Comparison of ENCODE assay signal across 10 mouse cellular contexts in genomic region chr11:95791787-95792186, GRCm38 (mm10). TPM values are rescaled to one million over a fixed set of nuclear protein-coding genes. Genes with fewer than 3 reads are reported as not detected.
A peak's percentile ranks its signal among the peaks of the same experiment; 100 is the strongest.
DNase-seq lines count a peak whose midpoint lies in the region; TF ChIP-seq lines count a peak whose summit lies in the region.
"Had no signal": no experiment of that assay in that cellular context is flagged by ENCODE, and none has a peak within 500 bp of the region (broad histone marks: within the 10 kb centered on the region; RNA-seq: fewer than 3 reads in every experiment).

No protein-coding gene starts in this region.

- peak overlapping the region; percentile 63 for H3K27ac ChIP-seq in gastrocnemius, adult 2 months
- no peak overlapping the region for H3K27ac ChIP-seq in cerebellum, adult 2 months (ENCODE audit: insufficient read depth, low read length)
- H3K27ac ChIP-seq: limb, embryonic 15.5 days had no signal

- TF ChIP-seq CTCF in gastrocnemius, adult 2 months (IDR thresholded peaks at IDR 0.05), result no peak
- TF ChIP-seq CTCF in cerebellum, adult 2 months (IDR thresholded peaks at IDR 0.05; ENCODE audit: borderline replicate concordance, insufficient read depth, low read depth, low read length), result no peak

- DNase-seq in gastrocnemius, adult 2 months, result peak; percentile 52
- no peak for DNase-seq in gastrocnemius, adult 18-20 months (ENCODE audit: low spot score)
- peak; percentile 49 to 64 for DNase-seq in cerebellum, adult 2 months
- peak; percentile 76 to 83 for DNase-seq in layer of hippocampus, adult 18-20 months (ENCODE audit: low spot score in 2 of 2)
- DNase-seq in left cerebral cortex, postnatal 4 days, result peak; percentile 10
- no peak for DNase-seq in Muller cell, postnatal 12 days (ENCODE audit: inconsistent ontology term)
- no peak for DNase-seq in urinary bladder, adult 18-20 months (ENCODE audit: low spot score in 2 of 2)
- no peak for DNase-seq in yolk sac, embryonic 10.5 days (ENCODE audit: low spot score)

- intact Hi-C loops in gastrocnemius, adult 2 months (cut with DNase I), result no loop called here
- intact Hi-C loops in left cerebral cortex, postnatal 4 days (cut with DNase I), result no loop called here

- no peaks in the 10 kb centered on the region for H3K27me3 ChIP-seq in cerebellum, adult 2 months (ENCODE audit: control insufficient read depth, insufficient read depth, low read length)

- peaks cover 2% of the 10 kb centered on the region for H3K4me1 ChIP-seq in cerebellum, adult 2 months (ENCODE audit: control insufficient read depth, insufficient read depth, low read length)

- 22% methylated on average over 13 of the region's 13 CpGs for WGBS in cerebellum, adult 2 months

- H3K4me3 ChIP-seq in gastrocnemius, adult 2 months, result no peak overlapping the region
- no peak overlapping the region for H3K4me3 ChIP-seq in cerebellum, adult 2 months (replicated peaks; ENCODE audit: insufficient read depth, low read depth, low read length)
- H3K4me3 ChIP-seq: limb, embryonic 15.5 days; megakaryocyte, embryonic 14.5 days had no signal

- TF ChIP-seq POLR2A in cerebellum, adult 2 months (IDR thresholded peaks at IDR 0.05; ENCODE audit: borderline replicate concordance, insufficient read depth, low read length), result no peak

RNA-seq across cellular contexts. Expression of gene Phospho1, which starts 32.5 kb away (rescaled TPM):
- total RNA-seq in gastrocnemius, adult 2 months (2021), result 100 to 1,000 TPM; 274 to 394 TPM
- 100 to 1,000 TPM; 355 to 388 TPM for total RNA-seq in gastrocnemius, adult 18-20 months (2021)
- 110 and 122 TPM in 2 replicates for polyA plus RNA-seq in cerebellum, adult 2 months (2012; rRNA removed)
- total RNA-seq in layer of hippocampus, adult 18-20 months (2021), result 10 to 100 TPM; 48.7 to 52.6 TPM
- total RNA-seq in left cerebral cortex, postnatal 4 days (2021), result 1 to 10 TPM; 2.4 to 3.1 TPM

RNA-seq across cellular contexts. Expression of gene Gngt2, which starts 45.2 kb away (rescaled TPM):
- total RNA-seq in gastrocnemius, adult 2 months (2021), result 1 to 10 TPM; 2.6 to 7.6 TPM
- 1 to 10 TPM; 5.5 to 6.9 TPM for total RNA-seq in gastrocnemius, adult 18-20 months (2021)
- 3.5 and 5.4 TPM in 2 replicates for polyA plus RNA-seq in cerebellum, adult 2 months (2012; rRNA removed)
- total RNA-seq in layer of hippocampus, adult 18-20 months (2021), result 1 to 10 TPM; 2.0 to 5.1 TPM
- 1 to 10 TPM in 1 of 2 experiments, under 1 TPM in 1; 0.72 to 1.8 TPM for total RNA-seq in left cerebral cortex, postnatal 4 days (2021)

RNA-seq across cellular contexts. Expression of gene Abi3, which starts 50.5 kb away (rescaled TPM):
- total RNA-seq in gastrocnemius, adult 2 months (2021), result 1 to 10 TPM; 2.2 to 3.0 TPM
- 1 to 10 TPM; 3.0 to 4.2 TPM for total RNA-seq in gastrocnemius, adult 18-20 months (2021)
- polyA plus RNA-seq in cerebellum, adult 2 months (2012; rRNA removed), result 3.2 and 3.9 TPM in 2 replicates
- total RNA-seq in layer of hippocampus, adult 18-20 months (2021), result 1 to 10 TPM; 6.1 to 6.6 TPM
- 1 to 10 TPM; 1.5 to 1.9 TPM for total RNA-seq in left cerebral cortex, postnatal 4 days (2021)

Comparison
In these comparisons a context has a peak if more than half of its experiments do, and no peak if none do; other contexts are left out.
1. DNase-seq: peak in gastrocnemius, adult 2 months (single experiment), cerebellum, adult 2 months (2 of 2), layer of hippocampus, adult 18-20 months (2 of 2) and left cerebral cortex, postnatal 4 days (single experiment); none in gastrocnemius, adult 18-20 months (single experiment), Muller cell, postnatal 12 days (single experiment), urinary bladder, adult 18-20 months (0 of 2) and yolk sac, embryonic 10.5 days (single experiment).
2. RNA of gene Phospho1, which starts 32.5 kb away (total RNA-seq): 274 to 394 TPM in gastrocnemius, adult 2 months, 355 to 388 TPM in gastrocnemius, adult 18-20 months and 48.7 to 52.6 TPM in layer of hippocampus, adult 18-20 months; 2.4 to 3.1 TPM in left cerebral cortex, postnatal 4 days; every median in the first group is over 10 times any median in the second.